Mouse (Mus musculus) layer of hippocampus, postnatal 10 days (tissue): ENCODE results near the gene Cpxm1. TPM values are rescaled to one million over a fixed set of nuclear protein-coding genes. Genes with fewer than 3 reads are reported as not detected.
A peak's percentile ranks its signal among the peaks of the same experiment; 100 is the strongest.
"Not testable (repeated sequence)": the region's sequence is repeated elsewhere in the genome, so short reads cannot be mapped to it uniquely, and the experiment has no call there.

ENCODE experiments used
- DNase-seq, 2 experiments: peaks; one replicate each; pipeline ENCODE4 v3.0.0; 2021; ENCODE audit warnings: low spot score in 2 of 2
- total RNA-seq, 2 experiments: library from RNA; stranded (reverse); gene quantifications; 2 replicates each; pipeline ENCODE4 v1.2.3; 2021

Cpxm1 gene
- total RNA-seq, 2 experiments from 2014 or later: 16.9 to 20.0 TPM

DNA sequence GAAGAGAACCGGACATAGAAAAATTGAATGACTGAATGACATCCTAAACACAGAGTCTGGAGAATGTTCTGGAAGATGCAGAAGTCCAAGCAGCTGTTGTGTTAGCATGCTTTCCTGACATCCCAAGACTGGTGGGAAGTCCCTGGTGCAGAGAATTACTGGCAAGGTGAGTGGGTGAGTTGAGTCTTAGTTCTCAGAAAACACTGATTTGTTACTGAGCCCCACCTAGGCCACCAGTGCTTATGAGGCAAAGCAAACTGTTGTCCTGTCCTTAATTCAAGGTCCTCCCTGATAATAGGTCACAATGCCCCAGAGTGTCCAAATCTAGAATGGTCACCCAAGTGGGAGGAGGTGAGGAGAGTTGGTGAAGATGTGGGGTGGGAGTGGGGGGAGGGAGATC is 7.6 kb upstream of the Cpxm1 start, which contains the start of the genes Gm28372 and 1700020A23Rik:
Gene Gm28372, plus strand, starts transcription at position 301 of the 400 bp plus-strand sequence.
Gene 1700020A23Rik, plus strand, starts transcription at position 321 of the 400 bp plus-strand sequence.
- no peak for DNase-seq

DNA sequence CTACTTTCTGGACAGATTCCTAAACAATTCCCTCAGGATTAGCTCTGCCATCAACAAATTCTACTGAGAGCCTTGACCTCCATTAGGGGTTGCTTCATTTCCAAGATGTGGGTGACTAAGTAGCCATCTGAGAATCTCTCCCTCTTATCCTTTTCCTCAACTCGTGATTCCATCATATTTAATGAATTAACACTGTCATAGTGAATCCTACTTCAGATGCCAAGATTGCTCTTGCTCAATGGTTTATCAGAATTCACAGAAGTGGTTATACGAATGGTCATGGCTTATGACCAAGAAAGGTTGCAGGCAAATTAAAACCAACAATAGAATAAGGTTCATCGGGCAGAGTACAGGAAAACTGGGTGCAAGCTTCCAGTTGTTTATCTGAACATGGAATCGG is 4.5 kb upstream of the Cpxm1 start:
- no peak for DNase-seq

DNA sequence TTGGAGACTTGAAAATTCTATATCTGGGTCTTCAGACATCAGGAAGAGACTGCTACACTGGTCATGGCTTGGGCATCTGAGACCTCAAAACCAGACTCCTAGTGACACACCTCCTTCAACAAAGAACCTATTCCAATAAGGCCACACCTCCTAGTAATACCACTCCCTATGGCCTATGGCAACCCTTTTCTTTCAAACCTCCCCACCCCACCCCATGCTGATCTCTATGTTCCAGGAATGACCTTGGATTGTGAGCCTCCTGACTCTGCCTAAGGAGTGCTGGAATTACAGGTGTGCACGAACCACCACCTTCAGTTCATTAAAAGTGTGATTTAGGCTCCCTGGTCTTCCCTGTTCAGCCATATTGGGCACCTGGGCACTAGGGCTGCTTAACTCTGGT is 2.7 kb upstream of the Cpxm1 start:
- no peak for DNase-seq

DNA sequence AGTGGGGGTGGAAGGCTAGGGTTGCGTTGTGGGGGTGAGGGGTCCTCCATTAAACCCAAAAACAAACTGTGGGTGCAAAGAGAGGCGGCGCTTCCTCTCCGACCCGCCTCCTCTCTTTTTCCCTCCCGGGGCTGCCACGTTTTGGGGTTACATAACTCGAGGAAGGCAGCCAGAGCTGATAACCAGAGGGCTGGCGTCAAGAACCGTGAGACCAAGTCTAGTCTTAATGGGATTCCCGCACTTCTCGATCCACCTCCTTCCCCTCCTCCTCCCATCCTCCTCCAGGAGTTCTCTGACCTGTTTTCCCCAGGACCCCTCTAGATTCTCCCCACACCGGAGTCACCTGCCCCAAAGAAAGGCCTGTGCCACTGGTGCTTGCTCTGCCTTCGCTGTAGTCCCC is 717 bp upstream of the Cpxm1 start:
- no peak for DNase-seq

DNA sequence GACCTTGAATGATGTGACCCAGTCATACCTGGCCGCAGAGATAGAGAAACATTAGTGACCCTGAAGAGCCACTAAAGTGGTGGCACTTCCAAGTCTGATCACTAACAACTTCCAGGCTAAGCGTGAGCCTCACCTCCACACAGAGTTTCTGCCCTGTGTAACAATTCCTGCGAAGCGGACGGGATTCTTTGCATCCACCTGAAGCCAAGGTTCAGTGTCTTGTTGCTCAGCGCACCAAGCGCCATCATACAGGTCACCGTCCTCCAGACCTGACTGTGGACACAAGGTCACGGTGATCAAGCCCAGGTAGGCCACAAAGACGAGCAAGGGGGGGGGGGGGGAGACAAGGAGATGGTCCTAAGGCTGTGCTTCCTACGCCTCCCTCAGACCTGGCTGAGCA is 1.7 kb downstream of the Cpxm1 start:
- DNase-seq: no peak

DNA sequence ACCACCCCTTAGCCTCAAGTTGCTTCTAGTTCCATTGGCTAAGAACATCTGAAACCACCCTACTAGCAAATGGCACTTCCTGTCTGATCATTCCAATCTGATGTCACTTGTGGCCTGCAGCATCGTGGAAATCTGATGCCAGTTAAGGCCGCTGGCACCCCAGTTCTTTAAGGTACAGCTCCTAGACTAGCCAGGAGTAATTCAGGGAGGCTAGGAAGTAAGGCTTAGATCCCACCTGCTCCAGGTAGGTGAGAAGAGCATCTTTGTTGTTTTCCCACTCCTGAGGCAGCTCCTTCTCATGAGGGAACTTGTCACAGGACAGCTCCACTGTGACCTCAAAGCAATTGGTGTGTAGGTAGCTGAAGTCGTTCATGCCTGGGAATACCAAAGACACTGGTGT is 4.5 kb downstream of the Cpxm1 start:
- DNase-seq: no peak

DNA sequence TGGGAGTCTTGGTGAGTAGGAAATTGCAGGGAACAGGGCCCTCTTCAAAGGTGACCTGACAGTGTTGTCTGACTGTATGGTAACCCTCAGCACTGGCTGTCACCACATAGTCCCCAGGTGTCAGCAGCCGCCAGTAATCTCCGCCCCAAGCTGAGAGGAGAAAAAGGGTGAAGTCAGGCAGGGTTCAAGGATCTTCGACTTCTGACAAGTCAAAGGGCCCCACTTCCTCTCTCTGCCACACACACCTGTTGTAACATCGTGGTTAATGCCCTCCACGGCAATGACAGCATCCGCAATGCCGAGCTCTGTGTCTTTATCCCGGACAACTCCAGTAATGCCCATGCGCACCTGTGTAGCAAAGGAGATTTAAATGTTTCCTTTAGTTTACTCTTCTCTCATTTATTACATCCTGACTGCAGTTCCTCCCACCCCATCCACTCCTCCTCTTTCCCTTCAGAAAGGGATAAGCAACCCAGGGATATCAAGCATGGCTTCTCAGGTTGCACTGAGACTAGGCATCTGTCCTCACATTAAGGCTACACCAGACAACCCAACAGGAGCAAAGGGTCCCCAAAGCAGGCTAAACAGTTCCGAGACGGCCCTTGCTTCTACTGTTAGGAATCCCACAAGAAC is 6.3 kb downstream of the Cpxm1 start:
- no peak for DNase-seq

DNA sequence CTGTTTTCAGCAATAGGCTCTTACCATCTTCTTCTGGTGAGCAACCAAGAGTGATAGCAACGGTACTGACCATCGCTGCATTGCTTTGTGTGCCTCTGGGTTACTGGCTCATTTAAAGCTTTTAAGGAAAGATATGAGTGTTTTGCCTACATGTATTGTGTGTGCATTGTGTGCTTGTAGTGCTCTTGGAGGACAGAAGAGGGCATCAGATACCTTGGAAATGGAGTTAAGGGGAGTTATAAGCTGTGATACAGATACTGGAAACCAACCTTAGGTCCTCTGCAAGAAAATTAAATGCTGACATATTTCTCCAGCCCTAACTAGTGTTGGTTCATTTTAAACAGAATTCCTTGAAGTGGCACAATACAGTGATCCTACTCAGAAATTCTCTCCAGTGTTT is 8.6 kb downstream of the Cpxm1 start:
- no peak for DNase-seq

DNA sequence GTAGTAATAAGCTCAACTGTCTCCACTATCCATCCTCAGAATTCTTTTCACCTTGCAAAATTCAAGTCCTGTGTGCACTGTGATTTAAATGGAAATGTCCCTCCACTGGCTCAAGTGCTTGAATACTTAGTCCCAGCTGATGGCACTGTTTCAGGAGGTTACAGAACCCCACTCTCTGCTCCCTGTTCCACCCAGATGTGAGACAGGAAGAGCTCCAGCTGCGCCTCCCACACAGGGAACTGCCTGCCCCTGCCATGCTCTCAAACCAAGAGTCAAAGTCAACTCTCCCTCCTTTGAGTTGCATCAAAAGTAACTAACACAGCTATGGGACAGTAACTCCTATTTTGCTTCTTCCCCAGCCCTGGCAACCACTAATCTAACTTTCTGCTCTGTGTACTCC is 11.2 kb downstream of the Cpxm1 start:
- DNase-seq: no peak

DNA sequence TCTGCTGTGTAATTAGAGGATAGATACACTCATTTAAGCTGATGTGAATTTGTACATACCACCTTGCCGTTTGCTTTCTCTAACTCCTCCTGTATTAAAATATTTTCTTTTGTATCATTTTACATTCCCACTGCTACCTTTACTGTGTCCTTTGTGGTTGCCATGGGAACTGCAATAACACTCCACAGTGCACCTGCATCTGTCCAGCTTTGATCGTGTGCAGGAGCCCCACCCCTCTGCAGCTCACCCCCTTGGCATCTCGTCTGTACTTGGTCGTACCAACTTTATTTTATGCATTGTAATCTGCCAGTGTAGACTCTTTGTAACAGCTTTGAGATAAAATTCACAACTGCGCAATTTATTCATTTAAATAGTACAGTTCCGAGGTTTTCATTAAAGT is 13.5 kb downstream of the Cpxm1 start:
- DNase-seq: no peak

DNA sequence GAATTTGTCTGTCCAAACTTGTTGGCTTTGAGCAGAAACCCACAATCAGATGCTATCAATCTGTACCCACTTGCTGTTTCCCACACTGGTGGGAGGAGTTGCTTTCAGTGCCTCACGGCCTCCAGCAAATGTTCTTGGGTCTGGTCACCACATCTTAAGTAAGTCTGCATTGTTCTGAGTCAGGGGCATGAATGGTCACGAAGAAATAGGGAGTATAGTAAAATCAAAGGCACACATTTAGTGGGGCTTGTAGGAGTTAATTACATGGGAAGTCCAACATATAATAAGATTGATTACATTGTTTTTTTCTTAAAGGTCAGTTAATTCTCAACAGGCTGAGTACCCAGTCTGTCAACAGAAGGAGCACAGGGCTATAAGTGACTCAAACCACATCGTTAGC is 14.2 kb downstream of the Cpxm1 start:
- DNase-seq: no peak

DNA sequence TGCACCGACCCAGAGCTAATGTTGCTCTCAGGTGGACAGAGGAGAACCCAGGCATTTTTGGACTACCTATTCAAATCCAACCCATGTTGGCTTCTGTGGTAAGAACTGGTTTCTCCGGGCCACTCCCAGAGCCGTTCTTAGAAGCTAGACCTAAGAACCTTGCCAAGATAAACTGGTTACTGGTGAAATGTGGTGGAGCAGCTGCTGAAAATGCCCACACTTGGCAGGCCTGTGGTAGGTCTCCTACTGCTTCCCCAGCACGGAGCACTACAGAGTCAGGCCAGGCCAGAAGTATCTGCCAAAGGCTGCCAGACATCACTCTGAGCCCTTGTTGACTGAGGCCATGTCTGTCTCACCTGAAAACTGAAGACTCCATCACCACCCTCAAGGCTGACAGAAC is 22.4 kb downstream of the Cpxm1 start:
- DNase-seq: no peak

DNA sequence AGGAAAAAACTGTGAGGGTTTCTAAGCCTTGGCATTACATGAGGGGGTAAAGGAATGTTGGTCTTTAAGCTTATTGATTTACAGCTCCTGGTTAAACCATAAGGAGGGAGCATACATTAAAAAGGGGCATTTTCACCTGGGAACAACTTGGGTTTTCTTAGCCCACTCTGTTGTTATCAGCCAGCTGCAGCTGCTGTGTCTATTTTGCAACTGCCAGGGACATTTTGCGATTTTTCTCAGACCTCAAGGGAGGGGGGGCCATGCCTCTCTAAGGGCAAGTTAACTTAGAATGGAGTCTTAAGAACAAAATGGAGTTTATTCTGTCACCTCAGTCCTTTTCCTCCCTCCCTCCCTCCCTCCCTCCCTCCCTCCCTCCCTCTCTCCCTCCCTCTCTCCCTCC is 24.3 kb downstream of the Cpxm1 start:
- not testable (repeated sequence) for DNase-seq

DNA sequence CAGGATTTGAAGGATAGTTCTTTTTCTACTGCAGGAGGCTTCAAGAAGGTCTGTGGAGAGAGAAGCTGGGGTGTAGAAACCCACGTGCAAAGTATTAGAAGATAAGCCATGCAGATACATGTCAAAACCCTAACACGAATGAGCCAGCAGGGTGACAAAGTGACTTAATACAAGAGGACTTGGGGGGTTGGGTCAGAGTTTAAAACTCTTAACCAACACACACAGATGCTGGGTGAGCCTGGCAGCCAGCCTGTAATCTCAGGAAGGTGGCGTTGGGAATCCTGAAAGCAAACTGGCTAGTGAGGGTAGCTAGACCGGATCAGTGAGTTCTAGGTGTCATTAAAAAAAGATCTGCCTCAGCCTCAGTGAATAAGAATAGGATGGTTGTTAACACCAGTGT is 30.0 kb downstream of the Cpxm1 start:
- DNase-seq: no peak

DNA sequence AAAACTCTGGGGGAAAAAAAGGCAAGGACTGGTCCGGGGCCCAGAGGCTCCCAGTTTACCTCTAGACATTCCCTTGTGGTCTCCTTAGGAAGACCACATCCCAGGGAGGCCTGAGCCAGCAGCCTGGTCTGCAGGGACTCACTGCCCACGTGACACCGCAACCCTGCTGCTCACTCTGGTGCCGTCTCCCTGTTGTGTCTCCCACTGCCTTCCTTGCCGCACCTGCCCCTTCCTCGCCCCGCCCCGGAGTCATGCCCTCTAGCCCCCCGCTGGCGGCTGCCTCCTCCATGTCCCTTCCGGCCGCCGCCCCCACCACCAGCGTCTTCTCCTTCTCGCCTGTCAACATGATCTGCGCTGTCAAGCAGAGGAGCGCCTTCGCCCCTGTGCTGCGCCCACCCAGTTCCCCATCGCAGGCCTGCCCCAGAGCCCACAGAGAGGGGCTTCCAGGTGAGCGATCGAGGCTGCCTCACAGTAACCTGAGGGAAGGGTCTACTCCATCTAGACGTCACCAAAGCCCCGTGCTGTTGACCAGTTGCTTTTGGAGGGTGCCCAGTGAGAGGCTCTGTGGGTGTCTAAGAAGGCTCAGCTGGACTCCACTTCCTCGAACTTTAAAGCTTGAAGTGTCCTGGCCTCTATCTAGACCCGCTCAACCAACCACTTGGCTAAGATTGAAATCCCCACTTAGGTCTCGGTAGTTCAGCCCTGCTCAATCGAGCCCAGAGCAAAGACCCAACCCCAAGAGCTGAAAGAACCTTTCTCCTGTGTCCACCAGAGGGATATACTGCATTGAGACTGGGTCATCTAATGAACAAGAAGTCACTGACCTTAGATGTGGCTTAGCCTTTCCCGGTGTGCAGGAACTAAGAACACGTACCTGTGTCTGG is 31.9 kb downstream of the Cpxm1 start:
- DNase-seq: no peak

DNA sequence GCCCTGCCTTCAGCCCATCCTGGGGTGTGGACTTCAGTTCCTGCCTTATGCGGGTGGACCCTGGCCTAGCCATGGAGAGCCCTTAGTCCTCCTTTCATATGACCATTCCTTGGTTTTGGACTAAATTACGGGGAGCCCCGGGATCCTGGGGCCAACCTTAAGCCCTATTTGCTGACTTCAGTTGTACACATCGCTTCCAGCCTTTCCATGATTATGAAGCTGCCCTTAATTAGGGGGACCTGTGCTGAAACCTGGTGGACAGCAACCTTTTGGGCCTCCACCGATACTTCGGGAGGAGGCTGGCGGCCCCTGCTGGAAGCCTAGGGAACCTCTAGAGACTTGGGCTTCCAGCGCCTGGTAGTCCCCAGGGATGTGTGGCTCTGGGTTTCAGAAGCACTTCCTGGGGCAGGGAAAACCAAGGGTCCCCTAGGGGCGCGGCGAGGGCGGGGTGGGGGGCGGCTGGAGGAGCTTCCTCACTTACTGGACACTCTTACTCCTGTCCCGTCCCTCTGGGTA is 34.8 kb downstream of the Cpxm1 start:
- DNase-seq: peak; percentile 62 to 75

DNA sequence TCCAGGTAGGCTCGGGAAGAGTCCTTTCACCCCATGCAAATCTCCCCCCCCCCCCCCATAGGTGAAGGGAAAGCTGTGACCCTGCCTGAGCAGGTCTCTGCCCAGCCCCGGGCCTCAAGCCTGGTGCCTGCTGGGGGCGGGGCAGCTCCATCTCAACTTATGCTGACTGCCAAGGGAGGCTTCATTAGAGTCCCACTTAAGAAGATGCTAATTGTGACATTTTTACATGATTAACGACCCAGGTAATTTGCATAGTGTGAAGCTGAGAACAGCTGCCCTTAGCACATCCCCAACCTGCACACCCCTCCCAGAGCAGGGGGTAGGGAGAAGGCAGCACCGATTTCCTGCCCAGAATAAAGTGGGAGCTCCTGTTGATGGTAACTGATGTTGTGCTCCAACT is 38.5 kb downstream of the Cpxm1 start:
- DNase-seq: no peak

DNA sequence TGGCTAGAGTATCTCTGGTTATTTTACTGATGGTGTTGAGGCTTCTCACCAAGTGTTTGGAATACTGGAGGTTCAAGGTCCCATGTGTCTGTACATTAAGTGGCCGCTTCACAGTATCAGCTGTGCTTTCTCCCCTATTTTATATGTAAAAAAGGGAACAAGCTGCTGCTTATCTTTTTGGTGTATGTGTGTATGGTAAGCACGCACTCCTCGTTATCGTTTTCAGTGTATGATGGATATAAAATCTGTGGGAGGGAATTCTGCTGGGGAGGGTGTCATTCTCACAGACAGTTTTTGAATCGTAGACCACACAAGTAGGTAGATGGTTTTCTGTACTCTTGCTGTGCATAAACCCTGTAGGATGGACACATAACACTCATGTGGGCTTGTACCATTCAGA is 39.8 kb downstream of the Cpxm1 start:
- DNase-seq: no peak

DNA sequence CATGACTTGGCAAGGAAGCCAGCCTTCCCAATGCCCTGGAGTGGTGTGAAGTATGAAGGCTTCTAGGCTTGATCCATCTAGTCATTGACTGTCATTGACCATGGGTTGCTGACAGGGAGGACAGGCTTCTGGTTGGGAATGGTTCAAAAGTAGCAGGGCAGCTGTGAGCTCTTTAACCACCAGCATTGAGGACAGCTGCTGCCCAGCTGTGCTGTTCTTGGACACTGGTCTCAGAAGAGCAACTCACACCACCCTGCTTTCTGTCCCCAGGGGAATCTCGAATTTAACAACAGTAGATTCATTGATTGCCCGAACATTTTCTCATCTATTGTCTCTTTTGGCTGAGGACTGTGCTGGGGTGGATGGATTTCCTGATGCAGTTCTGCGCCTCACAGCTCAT is 43.5 kb downstream of the Cpxm1 start:
- no peak for DNase-seq

DNA sequence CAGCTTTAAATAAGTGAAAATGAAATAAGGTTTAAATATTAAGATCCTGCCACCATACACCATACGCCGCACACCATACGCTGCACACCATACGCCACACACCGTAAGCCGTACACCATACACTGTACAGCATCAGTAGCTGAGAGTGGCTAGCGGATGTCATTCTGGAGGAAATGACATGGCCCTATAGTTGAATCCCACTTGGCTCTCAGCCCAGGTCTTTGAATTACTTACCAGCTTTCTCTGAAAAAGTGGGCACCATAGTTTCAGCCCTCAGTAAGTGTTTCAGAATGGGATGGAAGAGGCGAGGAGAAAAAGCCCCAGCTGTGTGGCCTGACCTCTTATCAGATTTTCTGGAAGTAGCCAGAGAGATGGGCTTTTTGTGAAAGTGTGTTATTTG is 44.0 kb downstream of the Cpxm1 start:
- DNase-seq: no peak

DNA sequence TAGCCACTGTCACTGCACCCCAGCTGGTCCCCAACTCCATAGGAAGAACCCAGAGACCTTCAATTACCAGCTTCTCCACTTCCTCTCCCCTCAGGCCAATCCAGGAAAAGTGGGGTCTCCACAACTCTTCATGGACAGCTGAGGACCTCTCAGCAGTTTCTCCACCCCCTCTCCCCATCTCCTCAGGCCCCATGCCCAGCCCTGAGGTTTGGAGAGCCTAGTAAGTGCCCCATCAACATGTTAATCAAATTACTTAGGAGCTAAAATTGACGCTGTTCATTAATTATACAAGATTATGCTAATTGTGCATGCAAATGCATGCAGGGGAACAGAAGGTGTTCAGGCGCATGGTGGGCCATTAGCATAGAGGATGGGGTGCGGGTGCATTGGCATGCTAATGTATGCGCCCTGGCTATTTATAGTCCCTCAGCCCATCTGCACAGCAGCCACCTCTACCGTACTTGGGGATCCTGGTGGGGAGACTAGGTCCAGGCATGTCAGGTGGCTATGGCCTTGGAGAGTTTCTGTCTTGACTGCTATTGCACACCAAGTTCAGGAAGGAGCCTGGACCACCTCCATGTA is 45.5 kb downstream of the Cpxm1 start:
- peak in 1 of 2 experiments; percentile 17 for DNase-seq

DNA sequence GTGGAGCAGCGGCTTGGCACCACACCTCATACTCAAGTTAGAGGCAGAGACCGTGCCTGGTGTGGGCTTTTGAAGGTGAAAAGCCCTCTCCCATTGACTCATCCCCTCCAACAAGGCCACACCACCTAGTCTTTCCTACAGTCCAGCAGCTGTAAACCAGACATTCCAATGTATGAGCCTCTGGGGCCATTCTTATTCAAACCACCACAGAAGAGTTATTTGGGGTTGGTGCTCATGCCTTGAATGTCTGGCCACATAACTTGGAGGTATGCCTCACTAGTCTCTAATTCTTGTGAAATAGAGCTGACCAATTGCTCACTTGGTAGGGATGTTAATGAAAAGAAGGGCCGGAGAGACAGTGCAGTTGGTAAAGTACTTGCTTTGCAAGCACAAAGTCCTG is 47.0 kb downstream of the Cpxm1 start:
- DNase-seq: no peak
